Comparison of ENCODE assay signal across 19 mouse cellular contexts in the genomic region with DNA sequence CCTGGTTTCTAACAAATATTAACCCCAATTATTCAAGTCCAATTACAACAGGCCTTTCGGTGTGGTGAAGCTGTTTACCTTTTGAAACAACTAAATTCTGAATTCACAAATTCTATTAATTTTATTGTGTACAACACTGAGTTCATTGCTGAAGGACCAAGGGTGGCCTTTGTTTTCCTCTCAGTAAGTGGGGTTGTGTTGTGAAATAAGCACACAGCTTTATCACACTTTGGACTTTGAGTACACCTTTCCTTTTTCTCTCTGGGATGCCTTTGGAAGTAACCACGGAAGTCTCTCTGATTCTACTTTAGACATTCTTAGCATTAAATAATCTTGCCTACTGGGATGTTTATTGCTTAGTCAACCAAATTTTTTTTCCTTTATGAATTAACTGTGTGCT.
"Had no signal": no experiment of that assay in that cellular context is flagged by ENCODE, and none has a peak within 500 bp of the region (broad histone marks: within the 10 kb centered on the region; RNA-seq: fewer than 3 reads in every experiment).

No protein-coding gene starts in this region.

- H3K36me3 ChIP-seq: midbrain, embryonic 10.5 days; midbrain, embryonic 12.5 days; neural tube, embryonic 13.5 days; neural tube, embryonic 15.5 days had no signal

- H3K4me2 ChIP-seq: lung, embryonic 14.5 days; midbrain, embryonic 12.5 days; neural tube, embryonic 13.5 days; neural tube, embryonic 15.5 days had no signal

- DNase-seq: lung, adult 18-20 months; lung, embryonic 14.5 days; lung, postnatal 10 days; lung, postnatal 4 days; midbrain, embryonic 14.5 days; retina, postnatal 1 day; right cerebral cortex, adult 18-20 months; right cerebral cortex, postnatal 25 days; right cerebral cortex, postnatal 4 days; spleen, adult 18-20 months; thymus, adult 18-20 months; thymus, postnatal 14 days; thymus, postnatal 36 days had no signal

- H3K4me3 ChIP-seq: midbrain, embryonic 10.5 days; midbrain, embryonic 12.5 days; myocyte; neural tube, embryonic 13.5 days; neural tube, embryonic 15.5 days had no signal

- H3K4me1 ChIP-seq: midbrain, embryonic 10.5 days; midbrain, embryonic 12.5 days; neural tube, embryonic 13.5 days; neural tube, embryonic 15.5 days had no signal

- H3K9me3 ChIP-seq: midbrain, embryonic 10.5 days; midbrain, embryonic 12.5 days; neural tube, embryonic 13.5 days; neural tube, embryonic 15.5 days had no signal

- ATAC-seq: midbrain, embryonic 16.5 days had no signal

- H3K9ac ChIP-seq: lung, embryonic 14.5 days; midbrain, embryonic 12.5 days; neural tube, embryonic 13.5 days; neural tube, embryonic 15.5 days had no signal

- H3K27ac ChIP-seq: midbrain, embryonic 10.5 days; midbrain, embryonic 12.5 days; neural tube, embryonic 13.5 days; neural tube, embryonic 15.5 days had no signal

- H3K27me3 ChIP-seq: midbrain, embryonic 12.5 days; neural tube, embryonic 13.5 days; neural tube, embryonic 15.5 days had no signal
